Mouse (Mus musculus) hindbrain, embryonic 16.5 days (tissue): ENCODE results near the gene Ctnnal1. TPM values are rescaled to one million over a fixed set of nuclear protein-coding genes. Genes with fewer than 3 reads are reported as not detected.

ENCODE experiments used
- ATAC-seq: fragments of 200-750 bp; cut with Nextera tagmentation; 2 replicates; pipeline ENCODE4 v1.8.0; 2017; ENCODE audit warnings: moderate TSS enrichment, moderate library complexity
- H3K27ac ChIP-seq: fragments of 300-500 bp; sonication (generic); 2 replicates; pipeline ENCODE4 v1.5.1; 2014; ENCODE audit warnings: low read depth, mild to moderate bottlenecking, control low read depth, low read length, moderate library complexity
- H3K27me3 ChIP-seq: fragments of 300-500 bp; sonication (generic); replicated peaks from 2 replicates; pipeline ENCODE4 v1.6.1; 2014; ENCODE audit warnings: low read length; ENCODE audit not compliant: control insufficient read depth, insufficient read depth
- H3K36me3 ChIP-seq: fragments of 300-500 bp; sonication (generic); 2 replicates; pipeline ENCODE4 v1.6.1; 2014; ENCODE audit warnings: mild to moderate bottlenecking, low read length, moderate library complexity, mixed read lengths; ENCODE audit not compliant: control insufficient read depth, insufficient read depth
- H3K4me1 ChIP-seq: fragments of 300-500 bp; sonication (generic); 2 replicates; pipeline ENCODE4 v1.6.1; 2014; ENCODE audit warnings: low read depth, low read length; ENCODE audit not compliant: control insufficient read depth, insufficient read depth
- H3K4me2 ChIP-seq: fragments of 300-500 bp; sonication (generic); 2 replicates; pipeline ENCODE4 v1.6.1; 2014; ENCODE audit warnings: mild to moderate bottlenecking, low read length, control low read depth, moderate library complexity
- H3K4me3 ChIP-seq: fragments of 300-500 bp; sonication (generic); 2 replicates; pipeline ENCODE4 v1.5.1; 2014; ENCODE audit warnings: mild to moderate bottlenecking, low read length, control low read depth, moderate library complexity
- H3K9ac ChIP-seq: fragments of 300-500 bp; sonication (generic); 2 replicates; pipeline ENCODE4 v1.6.1; 2014; ENCODE audit warnings: low read depth, mild to moderate bottlenecking, control low read depth, low read length, moderate library complexity
- H3K9me3 ChIP-seq: fragments of 300-500 bp; sonication (generic); 2 replicates; pipeline ENCODE4 v1.6.1; 2014; ENCODE audit warnings: mild to moderate bottlenecking, low read length, moderate library complexity; ENCODE audit not compliant: control insufficient read depth
- WGBS: fragments of 180-500 bp; shearing (Covaris S2); extraction: QIAGEN DNeasy Blood & Tissue Kit; methylation state at CpG from one replicate; pipeline ENCODE4 v1.1.7; 2014; 5-methylcytosine and 5-hydroxymethylcytosine counted together
- polyA plus RNA-seq: library from polyadenylated mRNA; unstranded; fragments of >200 nt; fragmentation: Nextera tagmentation; extraction: Ambion mirVana; gene quantifications from 2 replicates; pipeline ENCODE4 v1.2.1, GENCODE M21; 2015

Gene Ctnnal1
- polyA plus RNA-seq, 1 experiment from 2014 or later: 13.7 TPM

DNA sequence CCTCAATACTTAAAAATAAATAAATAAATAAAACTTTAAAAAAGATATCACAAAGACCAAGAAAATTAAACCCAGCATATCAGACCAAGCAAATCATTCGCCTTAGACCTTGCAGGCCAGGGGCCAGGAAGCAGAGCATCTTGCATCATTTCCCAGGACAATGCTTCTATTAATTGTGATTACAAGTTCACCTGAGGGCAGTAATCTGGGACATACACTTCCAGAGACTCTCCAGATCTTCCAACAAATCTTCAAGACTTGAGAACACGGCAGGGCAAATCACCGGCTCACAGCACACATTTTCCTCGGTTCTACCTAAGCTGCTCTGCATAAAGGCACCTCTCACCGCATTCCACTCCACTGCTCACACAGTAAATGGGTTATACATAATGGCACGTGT is 16.9 kb downstream of the Ctnnal1 start:
- Histone ChIP-seq H3K9me3 (peaks cover 2% of the 10 kb centered on the region; the same call in 1 of the 2 replicates), H3K4me2 (no peak overlapping the region), H3K27me3 (no peaks in the 10 kb centered on the region), H3K27ac (no peak overlapping the region), H3K4me1 (peaks cover 4% of the 10 kb centered on the region; the same call in 1 of the 2 replicates), H3K9ac (no peak overlapping the region), H3K36me3 (peaks cover 13% of the 10 kb centered on the region), H3K4me3 (no peak overlapping the region)
- WGBS: 91% methylated on average over 6 of the region's 6 CpGs
- no peak for ATAC-seq

GRCm38 (mm10) chr4:56847400-56847799 is 17.6 kb downstream of the Ctnnal1 start:
- WGBS: 92% methylated on average over 3 of the region's 3 CpGs
- Histone ChIP-seq H3K4me1 (peaks cover 4% of the 10 kb centered on the region; the same call in 1 of the 2 replicates), H3K27me3 (no peaks in the 10 kb centered on the region), H3K9ac (no peak overlapping the region), H3K4me2 (no peak overlapping the region), H3K4me3 (no peak overlapping the region), H3K27ac (no peak overlapping the region), H3K36me3 (peaks cover 13% of the 10 kb centered on the region), H3K9me3 (peaks cover 2% of the 10 kb centered on the region; the same call in 1 of the 2 replicates)
- no peak for ATAC-seq

DNA sequence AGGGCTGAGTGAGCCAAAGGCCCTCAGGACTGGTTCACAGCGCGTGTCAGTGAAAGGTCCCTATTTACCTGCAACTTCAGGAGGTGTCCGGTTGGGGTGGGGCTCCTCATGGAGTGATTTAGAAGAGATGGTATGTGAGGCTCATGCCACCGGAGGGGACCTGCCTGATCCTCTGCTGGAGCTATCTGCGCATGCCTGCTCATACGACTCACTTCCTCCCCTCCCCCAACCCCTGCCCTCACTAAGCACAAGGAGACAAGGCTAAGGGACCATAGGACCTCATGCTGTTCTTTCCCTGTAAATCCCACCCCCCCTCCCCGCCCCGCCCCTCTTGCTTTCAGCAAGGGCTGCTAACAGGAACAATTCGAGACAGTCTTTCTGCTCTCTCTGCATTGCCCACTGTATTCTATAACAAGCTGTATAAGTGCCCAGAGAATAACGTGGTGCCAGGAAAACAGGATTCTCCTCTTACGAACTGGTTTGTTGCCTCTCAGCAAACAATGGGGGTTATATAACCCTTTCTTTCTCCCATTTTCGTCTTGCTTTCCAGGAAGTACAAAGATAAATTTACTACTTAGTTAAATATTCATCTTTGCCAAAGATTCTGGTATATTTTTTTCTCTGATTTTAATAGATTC is 19.0 kb downstream of the Ctnnal1 start:
- H3K9me3 ChIP-seq: peaks cover 2% of the 10 kb centered on the region; the same call in 1 of the 2 replicates
- H3K9ac ChIP-seq: no peak overlapping the region
- no peak overlapping the region for H3K4me2 ChIP-seq
- no peak overlapping the region for H3K4me3 ChIP-seq
- no peaks in the 10 kb centered on the region for H3K27me3 ChIP-seq
- no peak for ATAC-seq
- whole genome bisulfite sequencing: 64% methylated on average over 12 of the region's 12 CpGs
- peaks cover 4% of the 10 kb centered on the region; the same call in 1 of the 2 replicates for H3K4me1 ChIP-seq
- H3K27ac ChIP-seq: no peak overlapping the region
- H3K36me3 ChIP-seq: peaks cover 15% of the 10 kb centered on the region

- no peak overlapping the region for H3K9ac ChIP-seq
- 92% methylated on average over 4 of the region's 4 CpGs for WGBS
- H3K36me3 ChIP-seq: peaks cover 20% of the 10 kb centered on the region
- H3K4me3 ChIP-seq: no peak overlapping the region
- no peak overlapping the region for H3K27ac ChIP-seq
- ATAC-seq: no peak
- no peaks in the 10 kb centered on the region for H3K27me3 ChIP-seq
- H3K9me3 ChIP-seq: peaks cover 2% of the 10 kb centered on the region; the same call in 1 of the 2 replicates
- no peaks in the 10 kb centered on the region for H3K4me1 ChIP-seq
- no peak overlapping the region for H3K4me2 ChIP-seq
Observed at GRCm38 (mm10) chr4:56844911-56845310, 20.1 kb downstream of the Ctnnal1 start.

GRCm38 (mm10) chr4:56843963-56844362 is 21.0 kb downstream of the Ctnnal1 start:
- WGBS: 91% methylated on average over 2 of the region's 2 CpGs
- Histone ChIP-seq H3K36me3 (peaks cover 20% of the 10 kb centered on the region), H3K4me1 (no peaks in the 10 kb centered on the region), H3K27me3 (no peaks in the 10 kb centered on the region), H3K4me2 (no peak overlapping the region), H3K4me3 (no peak overlapping the region), H3K9ac (no peak overlapping the region), H3K9me3 (peaks cover 2% of the 10 kb centered on the region; the same call in 1 of the 2 replicates), H3K27ac (no peak overlapping the region)
- ATAC-seq: no peak

GRCm38 (mm10) chr4:56842501-56842900 is 22.5 kb downstream of the Ctnnal1 start:
- Histone ChIP-seq H3K4me1 (no peaks in the 10 kb centered on the region), H3K4me3 (no peak overlapping the region), H3K4me2 (no peak overlapping the region), H3K9me3 (peaks cover 2% of the 10 kb centered on the region; the same call in 1 of the 2 replicates), H3K27ac (no peak overlapping the region), H3K36me3 (peaks cover 20% of the 10 kb centered on the region), H3K9ac (no peak overlapping the region), H3K27me3 (no peaks in the 10 kb centered on the region)
- WGBS: 71% methylated on average over 7 of the region's 7 CpGs
- no peak for ATAC-seq

- H3K4me2 ChIP-seq: no peak overlapping the region
- WGBS: 90% methylated on average over 3 of the region's 3 CpGs
- peaks cover 27% of the 10 kb centered on the region for H3K36me3 ChIP-seq
- H3K4me3 ChIP-seq: no peak overlapping the region
- H3K27ac ChIP-seq: no peak overlapping the region
- ATAC-seq: no peak
- H3K9me3 ChIP-seq: peaks cover 2% of the 10 kb centered on the region; the same call in 1 of the 2 replicates
- no peaks in the 10 kb centered on the region for H3K4me1 ChIP-seq
- no peak overlapping the region for H3K9ac ChIP-seq
- no peaks in the 10 kb centered on the region for H3K27me3 ChIP-seq
Observed at GRCm38 (mm10) chr4:56840297-56840696, 24.7 kb downstream of the Ctnnal1 start.

- H3K27ac ChIP-seq: no peak overlapping the region
- WGBS: 88% methylated on average over 6 of the region's 6 CpGs
- no peaks in the 10 kb centered on the region for H3K4me1 ChIP-seq
- H3K36me3 ChIP-seq: peaks cover 29% of the 10 kb centered on the region
- no peak overlapping the region for H3K4me2 ChIP-seq
- no peak for ATAC-seq
- no peaks in the 10 kb centered on the region for H3K27me3 ChIP-seq
- no peak overlapping the region for H3K9ac ChIP-seq
- no peaks in the 10 kb centered on the region for H3K9me3 ChIP-seq
- no peak overlapping the region for H3K4me3 ChIP-seq
Observed at GRCm38 (mm10) chr4:56837661-56838060, 27.3 kb downstream of the Ctnnal1 start.

DNA sequence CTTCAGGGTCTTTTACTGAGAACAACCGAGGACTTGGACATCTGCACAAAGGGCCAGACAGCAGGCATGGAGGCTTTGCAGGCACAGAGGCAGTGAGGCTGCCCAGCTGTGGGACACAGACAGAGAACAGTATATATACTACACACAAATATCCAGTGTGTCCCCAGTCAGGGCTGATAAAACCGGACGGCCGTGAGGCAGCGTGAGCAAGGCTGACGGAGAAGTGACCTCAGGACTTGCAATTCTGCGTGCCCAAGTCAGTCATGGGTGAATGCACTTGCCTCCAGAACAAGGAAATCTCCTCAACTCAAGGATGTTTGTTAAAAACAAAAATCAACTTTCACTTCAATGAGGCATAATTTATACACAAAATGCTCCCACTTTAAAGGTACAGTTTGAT is 33.0 kb downstream of the Ctnnal1 start:
- 86% methylated on average over 7 of the region's 7 CpGs for WGBS
- no peak overlapping the region for H3K4me2 ChIP-seq
- ATAC-seq: no peak
- H3K36me3 ChIP-seq: peaks cover 34% of the 10 kb centered on the region
- no peaks in the 10 kb centered on the region for H3K4me1 ChIP-seq
- no peak overlapping the region for H3K27ac ChIP-seq
- H3K4me3 ChIP-seq: no peak overlapping the region
- no peak overlapping the region for H3K9ac ChIP-seq
- no peaks in the 10 kb centered on the region for H3K9me3 ChIP-seq
- H3K27me3 ChIP-seq: no peaks in the 10 kb centered on the region
